Mouse (Mus musculus) telencephalon, adult 2 months (tissue): ENCODE data around the gene Gstp3.
A peak's percentile ranks its signal among the peaks of the same experiment; 100 is the strongest.
"Not testable (repeated sequence)": the region's sequence is repeated elsewhere in the genome, so short reads cannot be mapped to it uniquely, and the experiment has no call there.

ENCODE experiments used
- DNase-seq: peaks from one replicate; pipeline ENCODE4 v3.0.0-alpha.2; 2011; ENCODE audit warnings: low read depth, low spot score

The Gstp3 gene

DNA sequence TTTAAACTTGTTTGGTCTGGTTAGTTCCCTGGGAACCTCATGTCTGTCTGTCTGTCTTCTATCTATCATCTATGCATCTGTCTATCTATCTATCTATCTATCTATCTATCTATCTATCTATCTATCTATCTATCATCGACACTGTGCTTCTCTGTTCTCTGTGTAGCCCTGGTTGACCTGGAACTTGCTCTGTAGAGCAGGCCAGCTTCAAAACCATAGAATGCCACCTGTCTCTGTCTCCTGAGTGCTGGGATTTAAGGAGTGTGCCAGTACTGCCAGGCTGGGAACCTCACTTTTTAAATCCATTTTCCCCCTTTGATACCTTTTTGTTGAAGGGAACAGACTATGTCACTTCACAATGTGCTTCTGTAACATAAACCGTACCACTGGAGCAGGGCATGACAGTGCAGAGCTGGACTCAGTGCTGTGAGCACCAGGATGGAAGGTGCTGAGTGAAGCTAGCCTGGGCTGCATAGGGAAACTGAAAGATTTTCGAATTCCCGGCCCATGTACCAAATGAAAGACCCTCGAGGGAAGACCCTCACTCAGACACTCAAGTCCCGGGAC is 1.6 kb upstream of the Gstp3 start:
- no peak for DNase-seq

DNA sequence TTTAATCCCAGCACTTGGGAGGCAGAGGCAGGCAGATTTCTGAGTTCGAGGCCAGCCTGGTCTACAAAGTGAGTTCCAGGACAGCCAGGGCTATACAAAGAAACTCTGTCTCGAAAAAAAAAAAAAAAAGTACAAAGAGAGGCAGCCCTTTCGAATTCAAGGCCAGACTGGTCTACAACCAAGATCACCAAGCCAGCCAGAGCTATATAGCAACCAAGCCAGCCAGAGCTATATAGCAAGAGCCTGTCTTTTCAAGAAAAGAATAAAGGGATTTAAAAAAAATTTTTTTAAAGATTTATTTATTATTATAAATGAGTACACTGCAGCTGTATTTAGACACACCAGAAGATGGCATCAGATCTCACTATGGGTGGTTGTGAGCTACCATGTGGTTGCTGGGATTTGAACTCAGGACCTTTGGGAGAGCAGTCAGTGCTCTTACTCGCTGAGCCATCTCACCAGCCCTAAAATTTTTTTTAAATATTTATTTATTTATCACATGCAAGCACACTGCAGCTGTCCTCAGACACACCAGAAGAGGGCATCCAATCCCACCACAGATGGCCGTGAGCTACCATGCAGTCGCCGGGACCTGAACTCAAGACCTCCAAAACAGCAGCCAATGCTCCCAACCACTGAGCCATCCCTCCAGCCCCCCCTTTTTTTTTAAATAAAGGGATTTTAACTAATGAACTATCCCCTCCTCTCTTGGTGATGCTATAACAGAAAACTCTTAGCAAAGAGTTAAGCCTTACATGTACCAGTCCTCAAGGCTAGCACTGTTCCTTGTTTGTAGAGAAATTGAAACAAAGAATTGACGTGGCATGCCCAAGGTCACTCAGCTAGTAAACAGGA is 902 bp upstream of the Gstp3 start:
- not testable (repeated sequence) for DNase-seq

- DNase-seq = no peak
Measured at GRCm38 (mm10) chr19:4058581-4058980, 788 bp downstream of the Gstp3 start.

DNA sequence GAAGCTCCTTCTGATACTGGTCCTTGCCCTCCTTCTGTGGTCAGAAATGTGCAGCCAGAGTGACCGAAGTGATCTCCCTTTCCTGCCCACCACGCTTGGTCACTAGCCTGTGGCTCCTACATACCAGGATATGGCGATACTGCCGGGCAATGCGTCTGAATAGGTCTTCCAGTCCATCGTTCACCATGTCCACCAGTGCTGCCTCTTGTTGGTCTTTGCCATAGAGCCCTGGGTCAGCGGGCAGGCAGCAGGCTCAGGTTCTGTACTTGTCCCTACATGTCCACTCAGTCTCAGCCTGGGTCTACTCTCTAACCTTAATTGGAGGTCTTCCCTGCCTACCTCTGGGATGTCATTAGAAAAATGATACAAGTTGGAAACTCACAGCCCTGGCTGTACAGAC is 1.4 kb downstream of the Gstp3 start:
- DNase-seq = no peak

DNA sequence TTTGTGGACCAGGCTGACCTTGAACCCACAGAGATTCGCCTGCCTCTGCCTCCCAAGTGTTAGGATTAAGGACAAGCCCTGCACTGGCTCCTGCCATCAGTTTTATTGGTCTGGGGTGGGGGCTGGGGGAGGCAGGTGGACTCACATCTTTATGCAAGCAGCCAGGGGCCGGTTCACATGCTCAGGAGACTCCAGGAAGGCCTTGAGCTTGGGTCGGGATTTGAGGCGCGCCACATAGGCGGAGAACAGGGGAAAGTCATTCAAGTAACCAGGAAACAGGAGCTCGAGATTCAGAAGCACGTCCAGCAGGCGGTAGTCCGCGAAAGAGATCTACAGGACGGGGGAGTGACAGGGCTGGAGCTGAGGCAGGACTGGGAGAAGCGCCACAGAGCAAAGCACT is 2.0 kb downstream of the Gstp3 start:
- no peak for DNase-seq

- DNase-seq = no peak
Measured at GRCm38 (mm10) chr19:4056727-4057126, 2.6 kb downstream of the Gstp3 start.

DNA sequence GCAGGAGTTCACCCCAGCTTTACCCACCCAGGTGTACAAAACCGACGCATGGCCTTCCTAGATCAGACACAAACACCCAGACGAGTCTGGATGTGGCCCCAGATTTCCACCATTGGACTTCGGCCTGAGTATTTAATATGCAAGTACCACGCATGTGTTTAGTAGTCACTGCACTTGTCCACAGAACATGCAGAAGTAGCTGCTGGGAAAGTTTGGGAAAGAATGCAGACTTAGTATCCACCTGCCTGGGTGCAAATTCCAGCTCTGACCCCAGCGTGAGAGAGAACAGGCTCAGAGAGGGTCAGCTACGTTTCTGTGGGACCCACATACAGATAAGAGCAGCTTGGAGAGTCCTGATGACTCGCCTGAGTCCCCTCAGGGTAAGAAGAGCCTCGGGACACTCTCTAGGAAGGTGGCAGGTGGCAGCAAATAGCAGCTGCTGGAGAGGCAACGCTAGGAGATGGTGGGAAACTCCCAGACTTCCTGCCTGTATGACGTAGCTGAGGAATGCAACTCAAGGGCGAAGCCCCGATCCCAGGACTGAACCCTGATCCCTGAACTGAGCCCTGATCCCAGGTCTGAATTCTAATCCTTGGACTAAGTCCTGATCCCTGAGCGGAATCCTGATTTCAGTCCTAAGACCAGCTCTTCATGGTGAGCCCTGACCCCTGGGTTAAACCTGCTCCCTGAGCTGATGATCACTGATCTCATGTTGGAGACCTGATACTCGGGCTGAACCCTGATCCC is 3.2 kb downstream of the Gstp3 start:
- no peak for DNase-seq

DNA sequence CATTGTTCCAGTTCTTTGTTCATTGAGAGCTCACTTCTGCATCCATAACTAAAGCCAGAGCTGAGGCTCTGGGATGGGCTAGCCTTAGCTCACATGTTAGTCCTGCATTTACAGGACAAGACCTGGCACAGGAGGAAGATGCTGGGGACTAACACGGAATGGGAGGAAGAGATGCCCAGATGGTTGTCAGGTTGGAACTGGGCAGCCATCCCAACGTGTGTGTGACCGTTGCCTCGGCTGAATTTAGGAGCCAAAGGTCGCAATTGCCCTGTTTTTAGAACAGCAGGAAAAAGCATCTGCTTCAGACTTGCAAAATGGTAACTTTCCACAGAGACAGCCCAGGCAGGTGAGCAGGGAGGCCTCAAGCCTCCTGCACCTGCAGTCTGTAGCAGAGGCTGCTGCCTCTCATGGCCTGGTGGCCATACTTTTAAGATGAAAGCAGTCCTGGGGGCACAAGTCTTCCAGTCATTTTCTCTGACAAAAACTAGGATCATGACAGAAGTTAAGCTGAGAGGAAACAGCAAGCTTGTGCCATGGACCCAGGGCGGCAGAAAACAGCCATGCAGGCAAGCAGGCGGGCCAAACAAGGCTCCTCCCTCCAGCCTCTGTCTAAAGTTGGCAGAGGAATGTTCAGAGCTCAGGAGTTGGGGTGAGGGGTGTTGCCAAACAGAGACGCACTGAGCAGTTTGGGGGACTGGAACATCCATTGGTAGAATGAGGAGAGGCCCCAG is 4.0 kb downstream of the Gstp3 start:
- no peak for DNase-seq

- no peak for DNase-seq
Measured at GRCm38 (mm10) chr19:4054613-4055012, 4.8 kb downstream of the Gstp3 start.

GRCm38 (mm10) chr19:4052516-4053030 is 6.8 kb downstream of the Gstp3 start:
- DNase-seq = no peak

- DNase-seq = no peak
Measured at GRCm38 (mm10) chr19:4051741-4052515, 7.4 kb downstream of the Gstp3 start.

DNA sequence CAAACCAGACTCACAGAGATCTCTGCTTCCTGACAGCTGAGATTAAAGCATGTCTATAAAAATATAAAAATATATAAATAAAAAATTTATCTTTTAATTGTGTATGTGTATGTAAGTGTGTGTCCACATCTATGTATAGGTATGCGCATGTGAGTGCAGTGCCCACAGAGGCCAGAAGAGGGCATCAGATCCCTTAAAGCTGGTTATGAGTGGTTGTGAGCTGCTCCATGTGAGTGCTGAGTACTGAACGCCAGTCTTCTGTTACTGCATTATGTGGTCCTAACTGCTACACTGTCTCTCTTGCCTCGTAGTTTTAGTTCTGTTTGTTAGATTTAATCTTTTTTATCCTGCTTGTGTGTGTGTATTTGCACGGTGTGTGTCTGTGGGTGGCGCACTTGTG is 8.4 kb downstream of the Gstp3 start:
- no peak for DNase-seq

- not testable (repeated sequence) for DNase-seq
Measured at GRCm38 (mm10) chr19:4049069-4049468, 10.3 kb downstream of the Gstp3 start.

GRCm38 (mm10) chr19:4047859-4048258 is 11.5 kb downstream of the Gstp3 start:
- DNase-seq = peak; percentile 54

DNA sequence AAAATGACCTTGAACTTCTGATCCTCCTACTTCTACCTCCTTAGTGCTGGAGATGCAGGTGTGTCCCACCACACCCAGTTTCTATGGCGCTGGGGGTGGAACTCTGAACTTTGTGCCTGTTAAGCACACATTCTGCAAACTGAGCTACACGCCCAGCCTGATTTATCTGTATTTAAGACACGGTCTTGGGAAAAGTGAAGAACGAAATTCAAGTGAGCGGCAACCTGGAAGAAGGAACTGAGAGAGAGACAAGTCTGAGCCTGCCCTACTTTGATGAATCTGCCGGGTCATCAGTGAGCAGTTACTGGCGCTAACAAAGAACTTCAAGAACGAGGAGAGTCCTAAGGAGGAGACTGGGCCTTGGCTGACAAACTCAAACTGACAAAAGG is 12.5 kb downstream of the Gstp3 start:
- no peak for DNase-seq

DNA sequence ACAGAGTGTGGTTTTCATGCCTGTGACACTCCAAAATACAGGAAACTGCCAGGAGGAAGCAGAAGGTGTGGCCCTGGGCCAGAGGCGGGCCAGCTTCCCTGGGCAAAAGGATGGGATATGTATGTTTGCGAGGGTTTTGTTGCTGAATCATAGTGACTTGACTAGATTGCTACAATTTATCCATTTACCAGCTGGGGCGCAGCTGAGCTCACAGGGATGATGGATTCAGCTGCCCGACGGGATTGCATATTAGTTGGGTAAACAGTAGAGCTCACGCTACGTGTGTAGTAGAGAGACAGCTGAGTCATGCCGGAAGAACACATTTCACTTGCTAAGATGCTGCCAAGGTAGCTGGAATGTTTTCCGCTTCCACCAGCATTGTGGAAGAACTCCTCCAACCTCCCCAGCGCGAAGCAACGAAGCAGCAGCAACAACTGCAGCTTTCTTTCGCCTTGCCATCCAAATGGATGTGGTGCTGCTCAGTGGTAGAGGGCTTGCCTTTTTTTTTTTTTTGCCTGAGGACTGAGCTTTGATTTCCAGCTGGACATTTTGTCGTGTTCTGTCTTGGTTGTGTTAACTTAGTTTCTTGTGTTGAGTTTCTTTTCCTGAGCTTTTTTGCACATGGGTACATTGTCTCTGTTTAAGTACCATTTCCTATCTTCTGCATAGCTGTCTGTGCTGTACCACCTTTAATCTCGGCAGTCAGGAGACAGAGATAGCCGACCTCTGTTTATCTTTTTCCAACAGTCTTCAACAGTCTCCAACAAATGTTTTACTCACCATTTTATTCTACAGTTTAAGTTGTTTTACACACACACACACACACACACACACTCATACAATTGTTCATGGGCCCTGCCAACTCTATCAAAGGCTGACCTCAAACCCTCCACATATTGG is 13.2 kb downstream of the Gstp3 start, which contains the start of gene Gstp2:
Gene Gstp2, minus strand, starts transcription at position 58 of the 900 bp plus-strand sequence.
- DNase-seq = peak; percentile 92

DNA sequence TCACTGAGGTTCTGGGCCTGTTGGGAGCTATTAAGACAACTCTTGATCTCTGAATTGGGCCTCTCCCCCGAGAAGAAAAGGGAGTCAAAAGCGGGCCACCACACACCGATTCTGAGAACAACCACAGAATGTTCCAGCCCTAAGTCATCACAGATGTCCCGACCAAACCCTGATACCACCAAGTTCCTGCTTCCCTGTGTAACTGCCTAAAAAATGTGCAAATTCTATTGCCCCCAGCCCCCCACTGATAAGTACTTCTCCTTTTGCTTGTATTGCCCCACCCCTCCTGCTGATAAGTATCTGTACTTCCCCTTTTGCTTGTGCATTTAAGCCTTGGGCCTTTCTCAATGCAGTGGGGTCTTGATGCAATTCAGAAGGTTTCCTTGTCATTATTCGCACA is 15.3 kb downstream of the Gstp3 start:
- not testable (repeated sequence) for DNase-seq

DNA sequence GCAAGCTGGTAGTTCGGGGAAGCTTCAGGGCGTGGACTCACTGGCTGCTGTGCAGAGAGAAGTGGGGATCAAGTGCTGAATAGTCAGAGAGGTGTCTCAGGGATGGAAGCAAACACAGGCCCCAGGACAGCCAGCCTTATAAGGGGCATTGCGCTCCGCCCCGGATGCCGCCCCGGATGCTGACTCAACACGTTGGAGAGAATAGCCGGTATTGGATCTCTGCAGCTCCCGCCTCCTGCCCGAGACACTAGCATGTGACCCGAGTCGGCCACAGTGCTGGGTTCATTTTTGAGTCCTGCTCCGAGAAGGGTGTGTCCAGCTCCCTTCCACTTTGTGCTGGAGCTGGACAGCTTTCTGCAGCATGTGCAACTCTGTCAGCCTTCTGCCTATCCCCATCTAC is 17.2 kb downstream of the Gstp3 start:
- no peak for DNase-seq

DNA sequence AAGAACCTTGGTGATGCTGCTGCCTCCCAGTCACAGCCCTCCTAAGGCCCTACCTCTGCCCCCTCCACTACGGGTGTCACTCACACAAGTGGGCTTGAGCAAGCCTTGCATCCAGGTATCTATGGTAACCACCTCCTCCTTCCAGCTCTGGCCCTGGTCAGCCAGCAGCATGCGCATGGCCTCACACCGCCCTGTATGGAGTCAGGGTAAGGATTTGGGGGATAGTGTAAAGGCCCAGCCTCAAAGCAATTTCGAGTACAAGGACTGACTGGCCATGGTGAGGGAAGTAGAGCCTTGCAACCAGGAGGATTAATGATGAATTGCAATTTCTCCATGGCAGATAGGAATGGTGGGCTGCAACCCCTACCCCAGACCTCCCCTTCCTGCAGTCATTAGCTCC is 17.9 kb downstream of the Gstp3 start:
- not testable (repeated sequence) for DNase-seq

- not testable (repeated sequence) for DNase-seq
Measured at GRCm38 (mm10) chr19:4040941-4041340, 18.4 kb downstream of the Gstp3 start.
